Mouse (Mus musculus) embryonic facial prominence, embryonic 11.5 days (tissue): ENCODE measurements at regions not wholly inside any gene's neighbourhood (a gene's known extent, or its start where the extent isn't known, plus 50 kb on each side); places are given as distances from the start of the nearest gene placed in this dataset.

ENCODE experiments used
- ATAC-seq: fragments of 200-750 bp; cut with Nextera tagmentation; replicated peaks from 2 replicates; pipeline ENCODE4 v1.8.0; 2017; ENCODE audit warnings: low read depth; ENCODE audit not compliant: insufficient number of reproducible peaks, low FRiP score, low TSS enrichment
- DNase-seq: peaks from one replicate; pipeline ENCODE4 v3.0.0-alpha.2; 2015; ENCODE audit warnings: low spot score
- H3K27ac ChIP-seq: fragments of 300-500 bp; sonication (generic); replicated peaks from 2 replicates; pipeline ENCODE4 v1.5.1; 2014; ENCODE audit warnings: mild to moderate bottlenecking, low read depth, low read length, control low read depth
- H3K27me3 ChIP-seq: fragments of 300-500 bp; sonication (generic); 2 replicates; pipeline ENCODE4 v1.6.1; 2014; ENCODE audit warnings: mild to moderate bottlenecking, low read length, moderate library complexity, mixed read lengths; ENCODE audit not compliant: control insufficient read depth, insufficient read depth
- H3K36me3 ChIP-seq: fragments of 300-500 bp; sonication (generic); replicated peaks from 2 replicates; pipeline ENCODE4 v1.6.1; 2014; ENCODE audit warnings: low read depth, mild to moderate bottlenecking, low read length, moderate library complexity, mixed read lengths; ENCODE audit not compliant: control insufficient read depth, insufficient read depth
- H3K4me1 ChIP-seq: fragments of 300-500 bp; sonication (generic); 2 replicates; pipeline ENCODE4 v1.6.1; 2014; ENCODE audit warnings: low read length, mixed read lengths; ENCODE audit not compliant: control insufficient read depth, insufficient read depth
- H3K4me2 ChIP-seq: fragments of 300-500 bp; sonication (generic); 2 replicates; pipeline ENCODE4 v1.6.1; 2014; ENCODE audit warnings: low read depth, mild to moderate bottlenecking, control low read depth, low read length, moderate library complexity
- H3K4me3 ChIP-seq: fragments of 300-500 bp; sonication (generic); 2 replicates; pipeline ENCODE4 v1.5.1; 2014; ENCODE audit warnings: low read depth, low read length, control low read depth
- H3K9ac ChIP-seq: fragments of 300-500 bp; sonication (generic); replicated peaks from 2 replicates; pipeline ENCODE4 v1.6.1; 2014; ENCODE audit warnings: mild to moderate bottlenecking, control low read depth, low read length
- H3K9me3 ChIP-seq: fragments of 300-500 bp; sonication (generic); replicated peaks from 2 replicates; pipeline ENCODE4 v1.6.1; 2016; ENCODE audit warnings: mild to moderate bottlenecking, low read length, inconsistent platforms, mixed read lengths; ENCODE audit not compliant: control insufficient read depth
- WGBS: fragments of 180-500 bp; shearing (Covaris S2); extraction: QIAGEN DNeasy Blood & Tissue Kit; methylation state at CpG from one replicate; pipeline ENCODE4 v1.1.7; 2014; 5-methylcytosine and 5-hydroxymethylcytosine counted together

GRCm38 (mm10) chr9:120852572-120852971 lies 76.4 kb upstream of the Ctnnb1 start:
- H3K4me1 ChIP-seq: no peaks in the 10 kb centered on the region
- no peak overlapping the region for H3K27ac ChIP-seq
- WGBS: 66% methylated on average over 6 of the region's 6 CpGs
- H3K36me3 ChIP-seq: no peaks in the 10 kb centered on the region
- DNase-seq (no peak), ATAC-seq (no peak)
- H3K9me3 ChIP-seq: no peaks in the 10 kb centered on the region
- H3K4me2 ChIP-seq: no peak overlapping the region
- H3K4me3 ChIP-seq: no peak overlapping the region
- no peak overlapping the region for H3K9ac ChIP-seq
- no peaks in the 10 kb centered on the region for H3K27me3 ChIP-seq

- no peaks in the 10 kb centered on the region for H3K36me3 ChIP-seq
- H3K9me3 ChIP-seq: no peaks in the 10 kb centered on the region
- 86% methylated on average over 8 of the region's 8 CpGs for WGBS
- H3K27me3 ChIP-seq: no peaks in the 10 kb centered on the region
- no peak overlapping the region for H3K27ac ChIP-seq
- no peak overlapping the region for H3K4me3 ChIP-seq
- no peak overlapping the region for H3K4me2 ChIP-seq
- no peaks in the 10 kb centered on the region for H3K4me1 ChIP-seq
- no peak overlapping the region for H3K9ac ChIP-seq
- ATAC-seq: no peak
- DNase-seq: no peak
Measured at GRCm38 (mm10) chr9:120853032-120853597, 75.9 kb upstream of the Ctnnb1 start.

GRCm38 (mm10) chr9:120854351-120854750 lies 74.7 kb upstream of the Ctnnb1 start:
- no peak for ATAC-seq

GRCm38 (mm10) chr9:120855293-120856050 lies 73.5 kb upstream of the Ctnnb1 start:
- Histone ChIP-seq H3K9me3 (no peaks in the 10 kb centered on the region), H3K4me2 (no peak overlapping the region), H3K36me3 (no peaks in the 10 kb centered on the region), H3K4me3 (no peak overlapping the region), H3K9ac (no peak overlapping the region), H3K27me3 (no peaks in the 10 kb centered on the region), H3K4me1 (no peaks in the 10 kb centered on the region), H3K27ac (no peak overlapping the region)
- WGBS: 56% methylated on average over 3 of the region's 3 CpGs
- no peak for ATAC-seq
- no peak for DNase-seq

More at GRCm38 (mm10) chr9:120854351-120854750, 74.7 kb upstream of the Ctnnb1 start:
- 63% methylated on average over 7 of the region's 7 CpGs for WGBS
- H3K4me2 ChIP-seq: no peak overlapping the region
- H3K9me3 ChIP-seq: no peaks in the 10 kb centered on the region
- H3K36me3 ChIP-seq: no peaks in the 10 kb centered on the region
- H3K9ac ChIP-seq: no peak overlapping the region
- H3K4me1 ChIP-seq: no peaks in the 10 kb centered on the region
- no peak overlapping the region for H3K4me3 ChIP-seq
- no peaks in the 10 kb centered on the region for H3K27me3 ChIP-seq
- no peak overlapping the region for H3K27ac ChIP-seq
- no peak for DNase-seq

- no peaks in the 10 kb centered on the region for H3K36me3 ChIP-seq
- no peak overlapping the region for H3K27ac ChIP-seq
- no peaks in the 10 kb centered on the region for H3K27me3 ChIP-seq
- no peaks in the 10 kb centered on the region for H3K4me1 ChIP-seq
- ATAC-seq: no peak
- 92% methylated on average over 6 of the region's 6 CpGs for WGBS
- no peak for DNase-seq
- H3K9ac ChIP-seq: no peak overlapping the region
- no peaks in the 10 kb centered on the region for H3K9me3 ChIP-seq
- H3K4me3 ChIP-seq: no peak overlapping the region
- no peak overlapping the region for H3K4me2 ChIP-seq
Measured at GRCm38 (mm10) chr9:120857849-120858510, 71.0 kb upstream of the Ctnnb1 start.

- no peaks in the 10 kb centered on the region for H3K9me3 ChIP-seq
- H3K36me3 ChIP-seq: no peaks in the 10 kb centered on the region
- WGBS: 50% methylated on average over 8 of the region's 8 CpGs
- no peaks in the 10 kb centered on the region for H3K27me3 ChIP-seq
- no peak overlapping the region for H3K9ac ChIP-seq
- no peaks in the 10 kb centered on the region for H3K4me1 ChIP-seq
- no peak overlapping the region for H3K4me2 ChIP-seq
- H3K4me3 ChIP-seq: no peak overlapping the region
- H3K27ac ChIP-seq: no peak overlapping the region
- DNase-seq (no peak), ATAC-seq (0 out of 2 replicates have a peak, but pooled peaks have one; percentile 11)
Measured at GRCm38 (mm10) chr9:120860969-120861595, 67.9 kb upstream of the Ctnnb1 start.

- Histone ChIP-seq H3K9ac (no peak overlapping the region), H3K27me3 (no peaks in the 10 kb centered on the region), H3K9me3 (no peaks in the 10 kb centered on the region), H3K36me3 (no peaks in the 10 kb centered on the region), H3K4me1 (no peaks in the 10 kb centered on the region), H3K4me3 (no peak overlapping the region), H3K27ac (no peak overlapping the region), H3K4me2 (no peak overlapping the region)
- 0 out of 2 replicates have a peak, but pooled peaks have one; percentile 32 for ATAC-seq
- DNase-seq: no peak
- WGBS: 67% methylated on average over 12 of the region's 12 CpGs
Measured at GRCm38 (mm10) chr9:120861788-120862345, 67.1 kb upstream of the Ctnnb1 start.
